Mouse (Mus musculus) midbrain, postnatal 0 days (tissue): ENCODE measurements around the gene Pym1. TPM values are rescaled to one million over a fixed set of nuclear protein-coding genes. Genes with fewer than 3 reads are reported as not detected.

Source experiments
- ATAC-seq: fragments of 200-750 bp; cut with Nextera tagmentation; 2 replicates; pipeline ENCODE4 v1.8.0; 2017; ENCODE audit warnings: moderate number of reproducible peaks, mild to moderate bottlenecking, moderate TSS enrichment, moderate library complexity; ENCODE audit not compliant: low FRiP score
- DNase-seq: peaks from one replicate; pipeline ENCODE4 v3.0.0-alpha.2; 2015; ENCODE audit warnings: low spot score
- H3K27ac ChIP-seq: fragments of 300-500 bp; sonication (generic); 2 replicates; pipeline ENCODE4 v1.5.1; 2014; ENCODE audit warnings: low read depth, mild to moderate bottlenecking, low read length, mixed read lengths
- H3K27me3 ChIP-seq: fragments of 300-500 bp; sonication (generic); 2 replicates; pipeline ENCODE4 v1.6.1; 2014; ENCODE audit warnings: low read length, control low read depth, mixed read lengths; ENCODE audit not compliant: insufficient read depth
- H3K36me3 ChIP-seq: fragments of 300-500 bp; sonication (generic); 2 replicates; pipeline ENCODE4 v1.6.1; 2014; ENCODE audit warnings: low read length, control low read depth, mixed read lengths; ENCODE audit not compliant: insufficient read depth
- H3K4me1 ChIP-seq: fragments of 300-500 bp; sonication (generic); 2 replicates; pipeline ENCODE4 v1.6.1; 2014; ENCODE audit warnings: mild to moderate bottlenecking, control low read depth, antibody characterized with exemption, low read length, mixed read lengths; ENCODE audit not compliant: insufficient read depth
- H3K4me2 ChIP-seq: fragments of 300-500 bp; sonication (generic); 2 replicates; pipeline ENCODE4 v1.6.1; 2014; ENCODE audit warnings: low read depth, mild to moderate bottlenecking, low read length, mixed read lengths; ENCODE audit not compliant: poor library complexity, severe bottlenecking
- H3K4me3 ChIP-seq: fragments of 300-500 bp; sonication (generic); 2 replicates; pipeline ENCODE4 v1.5.1; 2014; ENCODE audit warnings: low read depth, mild to moderate bottlenecking, low read length, moderate library complexity
- H3K9ac ChIP-seq: fragments of 300-500 bp; sonication (generic); replicated peaks from 2 replicates; pipeline ENCODE4 v1.6.1; 2014; ENCODE audit warnings: mild to moderate bottlenecking, low read length, moderate library complexity, mixed read lengths; ENCODE audit not compliant: poor library complexity, severe bottlenecking
- H3K9me3 ChIP-seq: fragments of 300-500 bp; sonication (generic); 2 replicates; pipeline ENCODE4 v1.6.1; 2016; ENCODE audit warnings: low read length, control low read depth
- CTCF ChIP-seq: IDR thresholded peaks from 2 replicates; pipeline ENCODE4 v1.5.1; 2016; ENCODE audit warnings: antibody characterized with exemption, mild to moderate bottlenecking
- WGBS: fragments of 180-500 bp; shearing (Covaris S2); extraction: QIAGEN DNeasy Blood & Tissue Kit; methylation state at CpG from one replicate; pipeline ENCODE4 v1.1.7; 2014; 5-methylcytosine and 5-hydroxymethylcytosine counted together
- polyA plus RNA-seq: library from polyadenylated mRNA; unstranded; fragments of >200 nt; fragmentation: Nextera tagmentation; extraction: Ambion mirVana; gene quantifications from 2 replicates; pipeline ENCODE4 v1.2.1, GENCODE M21; 2015
- total RNA-seq: library from RNA; depleted of rRNA; stranded (reverse); fragments of >200 nt; gene quantifications from 2 replicates; pipeline ENCODE4 v1.2.3, GENCODE M21; 2014

Gene Pym1
- total and polyA plus RNA-seq, 2 experiments from 2014 or later, result 52.2 to 54.9 TPM

- H3K4me2 ChIP-seq, result peak overlapping the region; percentile 88
- no peak for TF ChIP-seq CTCF
- DNase-seq (no peak), ATAC-seq (no peak)
- no peaks in the 10 kb centered on the region for H3K36me3 ChIP-seq
- peak overlapping the region; percentile 91 for H3K27ac ChIP-seq
- H3K4me3 ChIP-seq, result peak overlapping the region; percentile 66
- peak overlapping the region; percentile 78; the same call in 1 of the 2 replicates for H3K9ac ChIP-seq
- 40% methylated on average over 9 of the region's 9 CpGs for WGBS
- peaks cover 6% of the 10 kb centered on the region; the same call in 1 of the 2 replicates for H3K4me1 ChIP-seq
- peaks cover 6% of the 10 kb centered on the region; the same call in 1 of the 2 replicates for H3K27me3 ChIP-seq
- H3K9me3 ChIP-seq, result no peaks in the 10 kb centered on the region
These were observed 580 bp upstream of the Pym1 start for GRCm38 (mm10) chr10:128746972-128747645.

- WGBS, result under 1% methylated on average over 37 of the region's 37 CpGs
- Histone ChIP-seq H3K9ac (peak overlapping the region; percentile 78), H3K4me2 (peak overlapping the region; percentile 88), H3K27me3 (no peaks in the 10 kb centered on the region), H3K27ac (peak overlapping the region; percentile 91), H3K36me3 (no peaks in the 10 kb centered on the region), H3K9me3 (no peaks in the 10 kb centered on the region), H3K4me1 (peaks cover 6% of the 10 kb centered on the region; the same call in 1 of the 2 replicates), H3K4me3 (peak overlapping the region; percentile 66)
- peak; percentile 95 for DNase-seq
- TF ChIP-seq CTCF, result peak; percentile 65
- ATAC-seq, result peak; percentile 93
These were observed 669 bp downstream of the Pym1 start for GRCm38 (mm10) chr10:128748252-128748864.

GRCm38 (mm10) chr10:128772895-128773294, 25.2 kb downstream of the Pym1 start:
- DNase-seq (no peak), ATAC-seq (no peak)
- H3K4me1 ChIP-seq, result no peaks in the 10 kb centered on the region
- no peak overlapping the region for H3K9ac ChIP-seq
- no peak overlapping the region for H3K4me3 ChIP-seq
- no peak overlapping the region for H3K4me2 ChIP-seq
- H3K9me3 ChIP-seq, result no peaks in the 10 kb centered on the region
- H3K27me3 ChIP-seq, result no peaks in the 10 kb centered on the region
- WGBS, result 82% methylated on average over 2 of the region's 2 CpGs
- no peak overlapping the region for H3K27ac ChIP-seq
- H3K36me3 ChIP-seq, result no peaks in the 10 kb centered on the region
- peak; percentile 47 for TF ChIP-seq CTCF

DNA sequence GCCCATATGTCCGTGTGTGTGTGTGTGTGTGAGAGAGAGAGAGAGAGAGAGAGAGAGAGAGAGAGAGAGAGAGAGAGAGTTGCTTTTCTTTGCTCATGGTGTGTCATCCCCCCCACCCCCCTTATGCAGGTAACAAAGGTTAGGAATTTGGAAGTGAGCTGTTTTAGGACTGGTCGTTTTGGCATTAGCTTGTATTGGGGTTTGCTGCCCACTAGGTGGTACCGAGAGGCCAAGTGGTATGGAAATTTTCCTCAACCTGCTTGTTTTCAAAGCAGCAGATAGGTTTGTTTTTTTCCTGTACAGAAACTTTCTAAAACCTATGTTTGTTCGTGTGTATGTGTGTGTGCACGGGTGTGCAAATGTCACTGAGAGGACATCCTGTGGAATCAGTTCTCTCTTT, 26.0 kb downstream of the Pym1 start:
- no peak overlapping the region for H3K27ac ChIP-seq
- no peak for ATAC-seq
- TF ChIP-seq CTCF, result peak; percentile 65
- no peaks in the 10 kb centered on the region for H3K4me1 ChIP-seq
- H3K4me3 ChIP-seq, result no peak overlapping the region
- no peaks in the 10 kb centered on the region for H3K9me3 ChIP-seq
- H3K36me3 ChIP-seq, result no peaks in the 10 kb centered on the region
- no peaks in the 10 kb centered on the region for H3K27me3 ChIP-seq
- no peak overlapping the region for H3K9ac ChIP-seq
- WGBS, result 27% methylated on average over 5 of the region's 5 CpGs
- DNase-seq, result no peak
- H3K4me2 ChIP-seq, result no peak overlapping the region

- Histone ChIP-seq H3K27me3 (no peaks in the 10 kb centered on the region), H3K36me3 (no peaks in the 10 kb centered on the region), H3K27ac (peak overlapping the region; percentile 57; the same call in 1 of the 2 replicates), H3K4me1 (no peaks in the 10 kb centered on the region), H3K4me3 (no peak overlapping the region), H3K9me3 (0 out of 2 replicates have a peak, but pooled peaks cover 3% of the 10 kb centered on the region), H3K4me2 (no peak overlapping the region), H3K9ac (no peak overlapping the region)
- TF ChIP-seq CTCF, result no peak
- WGBS, result 91% methylated on average over 2 of the region's 2 CpGs
- no peak for ATAC-seq
- DNase-seq, result no peak
These were observed 30.8 kb downstream of the Pym1 start for GRCm38 (mm10) chr10:128778441-128778840.
